Mouse (Mus musculus) stomach, embryonic 15.5 days (tissue): Measurements from ENCODE around the gene Epb41l4b. TPM values are rescaled to one million over a fixed set of nuclear protein-coding genes. Genes with fewer than 3 reads are reported as not detected.

ENCODE experiments used
- ATAC-seq: fragments of 200-750 bp; cut with Nextera tagmentation; 2 replicates; pipeline ENCODE4 v1.8.0; 2017; ENCODE audit warnings: low read depth, moderate number of reproducible peaks, moderate TSS enrichment; ENCODE audit not compliant: insufficient read depth, low FRiP score
- H3K27ac ChIP-seq: fragments of 300-500 bp; sonication (generic); 2 replicates; pipeline ENCODE4 v1.5.1; 2015; ENCODE audit warnings: mild to moderate bottlenecking, inconsistent platforms
- H3K27me3 ChIP-seq: fragments of 300-500 bp; sonication (generic); replicated peaks from 2 replicates; pipeline ENCODE4 v1.6.1; 2015; ENCODE audit warnings: inconsistent platforms
- H3K36me3 ChIP-seq: fragments of 300-500 bp; sonication (generic); 2 replicates; pipeline ENCODE4 v1.6.1; 2015; ENCODE audit warnings: inconsistent platforms
- H3K4me1 ChIP-seq: fragments of 300-500 bp; sonication (generic); 2 replicates; pipeline ENCODE4 v1.6.1; 2015; ENCODE audit warnings: inconsistent platforms
- H3K4me2 ChIP-seq: fragments of 300-500 bp; sonication (generic); 2 replicates; pipeline ENCODE4 v1.6.1; 2015; ENCODE audit warnings: mild to moderate bottlenecking, inconsistent platforms
- H3K4me3 ChIP-seq: fragments of 300-500 bp; sonication (generic); replicated peaks from 2 replicates; pipeline ENCODE4 v1.5.1; 2015; ENCODE audit warnings: inconsistent platforms
- H3K9ac ChIP-seq: fragments of 300-500 bp; sonication (generic); 2 replicates; pipeline ENCODE4 v1.6.1; 2015; ENCODE audit warnings: inconsistent platforms
- H3K9me3 ChIP-seq: fragments of 300-500 bp; sonication (generic); 2 replicates; pipeline ENCODE4 v1.6.1; 2016; ENCODE audit warnings: inconsistent platforms
- WGBS: fragments of 180-500 bp; shearing (Covaris S2); methylation state at CpG from one replicate; pipeline ENCODE4 v1.1.7; 2015; 5-methylcytosine and 5-hydroxymethylcytosine counted together
- polyA plus RNA-seq: library from polyadenylated mRNA; unstranded; fragments of >200 nt; fragmentation: Nextera tagmentation; extraction: Ambion mirVana; gene quantifications from 2 replicates; pipeline ENCODE4 v1.2.1, GENCODE M21; 2015

Epb41l4b gene
- polyA plus RNA-seq, 1 experiment from 2014 or later = 11.4 TPM

DNA sequence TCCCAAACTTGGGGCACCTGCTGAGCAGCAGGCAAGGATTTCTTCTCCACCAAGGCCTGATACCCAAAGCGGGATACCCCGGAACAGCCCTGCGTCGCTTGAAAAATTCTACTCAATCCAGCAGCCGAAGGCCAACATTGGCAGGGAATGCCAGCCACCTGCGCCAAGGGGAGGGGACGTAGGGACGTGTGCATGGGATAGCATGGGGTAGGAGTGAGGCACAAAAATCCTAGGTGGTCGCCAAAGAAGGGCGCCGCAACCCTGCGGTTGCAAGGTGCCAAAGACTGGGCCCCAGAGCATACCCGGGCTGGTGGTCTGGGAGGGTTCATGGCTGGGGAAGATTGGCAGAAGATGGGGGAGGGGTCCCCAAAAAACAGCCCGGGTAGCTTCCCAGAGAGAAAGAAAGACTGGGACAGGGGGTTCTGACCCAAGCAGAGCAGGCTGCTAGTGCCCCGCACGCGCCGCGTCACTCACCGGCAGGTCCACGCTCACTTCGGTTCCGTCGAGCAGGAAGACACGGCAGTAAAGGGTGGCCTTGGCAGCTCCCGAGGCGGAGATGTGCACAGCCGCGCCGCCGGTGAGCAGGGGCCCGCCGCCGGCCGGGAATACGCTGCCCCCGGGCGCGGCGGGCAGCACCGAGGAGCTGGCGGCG lies 737 bp downstream of the Epb41l4b start:
- Histone ChIP-seq H3K9me3 (no peaks in the 10 kb centered on the region), H3K4me3 (peak overlapping the region; percentile 68), H3K36me3 (no peaks in the 10 kb centered on the region), H3K9ac (peak overlapping the region; percentile 56), H3K4me2 (peak overlapping the region; percentile 94), H3K27me3 (peaks cover 28% of the 10 kb centered on the region), H3K4me1 (peaks cover 12% of the 10 kb centered on the region), H3K27ac (no peak overlapping the region; the same call in 1 of the 2 replicates)
- ATAC-seq = no peak
- WGBS = 2% methylated on average over 37 of the region's 43 CpGs

DNA sequence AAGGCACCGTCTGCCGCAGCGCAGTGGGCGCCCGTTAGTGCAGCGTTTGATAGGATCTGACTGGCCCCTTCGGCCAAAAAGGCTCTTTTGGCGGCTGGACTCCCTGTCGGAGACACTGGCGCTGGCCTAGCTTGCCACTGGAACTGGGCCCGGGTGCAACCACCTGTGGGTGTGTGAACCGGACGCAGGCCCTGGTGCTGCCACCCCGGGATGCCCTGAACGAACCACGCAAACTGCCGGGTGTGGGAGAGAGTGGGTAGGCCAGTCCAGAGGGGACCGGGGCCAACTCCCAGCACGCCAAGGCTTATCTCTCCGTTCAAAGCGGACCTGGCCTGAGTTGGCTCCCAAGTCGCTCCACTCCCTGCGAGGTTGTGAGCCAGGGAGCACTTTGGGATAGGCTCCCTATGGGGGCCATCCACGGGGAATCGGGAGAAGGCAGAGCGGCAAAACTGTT lies 1.3 kb downstream of the Epb41l4b start:
- Histone ChIP-seq H3K27me3 (peaks cover 28% of the 10 kb centered on the region), H3K27ac (0 out of 2 replicates have a peak overlapping the region, but pooled peaks have one; percentile 3), H3K9me3 (no peaks in the 10 kb centered on the region), H3K4me2 (peak overlapping the region; percentile 94), H3K4me3 (peak overlapping the region; percentile 68), H3K4me1 (peaks cover 12% of the 10 kb centered on the region), H3K36me3 (no peaks in the 10 kb centered on the region), H3K9ac (peak overlapping the region; percentile 1; the same call in 1 of the 2 replicates)
- WGBS = 7% methylated on average over 26 of the region's 26 CpGs
- ATAC-seq = no peak

DNA sequence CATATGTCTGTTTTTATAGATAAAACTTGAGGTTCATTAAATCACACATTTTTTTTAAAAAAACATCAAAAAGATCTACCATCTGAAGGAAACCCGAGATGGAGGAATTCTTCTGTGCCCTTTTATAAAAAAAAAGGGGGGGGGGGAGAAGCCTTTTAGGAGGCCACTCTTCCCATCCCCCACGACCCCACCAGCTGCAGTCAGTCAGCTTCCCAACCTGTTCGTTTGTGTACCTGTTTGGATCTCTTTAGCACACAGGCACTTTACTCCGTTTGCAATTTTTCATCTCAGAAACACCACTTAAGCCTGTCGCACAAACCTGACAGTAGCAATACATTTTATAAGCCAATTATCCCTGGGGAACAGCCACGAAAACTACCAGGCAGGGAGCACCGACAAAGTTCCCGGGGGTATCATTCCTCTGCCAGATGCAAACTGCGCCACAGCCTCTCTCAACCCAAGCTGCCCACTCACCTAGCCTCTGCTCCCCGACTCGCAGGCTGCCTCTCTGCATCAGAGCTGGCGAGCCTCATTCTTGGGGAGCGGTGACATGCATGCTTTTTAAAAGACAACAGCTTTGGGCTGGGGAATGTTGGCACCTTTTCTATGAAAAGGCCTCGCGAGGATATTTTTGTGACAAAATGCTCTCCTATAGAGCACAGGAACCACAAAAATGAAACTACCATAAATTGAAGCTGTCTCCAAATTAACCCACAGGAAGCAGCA lies 2.1 kb downstream of the Epb41l4b start:
- 22% methylated on average over 15 of the region's 15 CpGs for WGBS
- H3K27ac ChIP-seq = no peak overlapping the region

DNA sequence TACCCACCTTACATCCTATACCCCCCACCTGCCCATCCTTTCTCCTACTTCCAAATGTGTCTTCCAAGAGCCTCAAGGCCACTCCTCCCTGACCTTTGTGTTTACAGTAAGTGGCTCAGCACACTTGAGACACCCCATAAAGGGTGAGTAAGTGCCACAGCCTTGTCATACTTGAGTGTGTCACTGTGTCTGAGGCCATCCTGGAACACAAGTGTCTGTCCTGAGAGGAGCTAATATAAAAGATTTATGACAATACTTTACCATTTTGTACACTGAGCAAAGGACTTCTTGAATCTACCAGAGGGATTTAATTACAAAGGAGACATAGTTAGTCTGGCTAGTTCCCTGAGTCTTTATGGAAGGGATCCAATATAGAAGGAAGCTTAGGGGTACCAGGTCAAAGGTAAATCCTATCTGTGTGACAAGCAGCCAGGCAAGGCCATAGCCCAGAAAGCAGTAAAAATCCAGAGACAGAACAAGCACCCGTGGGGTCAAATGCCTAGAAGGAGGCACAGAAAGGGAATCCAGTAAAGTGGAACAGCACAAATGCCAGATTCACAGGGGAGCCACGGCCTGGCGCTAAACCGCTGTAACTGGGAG lies 2.9 kb downstream of the Epb41l4b start:
- H3K27me3 ChIP-seq = peaks cover 26% of the 10 kb centered on the region
- H3K4me1 ChIP-seq = peaks cover 12% of the 10 kb centered on the region
- H3K27ac ChIP-seq = peak overlapping the region; percentile 14; the same call in 1 of the 2 replicates
- 39% methylated on average over 4 of the region's 4 CpGs for WGBS
- no peak for ATAC-seq
- no peak overlapping the region for H3K4me3 ChIP-seq
- no peak overlapping the region for H3K9ac ChIP-seq
- H3K9me3 ChIP-seq = no peaks in the 10 kb centered on the region
- no peak overlapping the region for H3K4me2 ChIP-seq
- no peaks in the 10 kb centered on the region for H3K36me3 ChIP-seq

More for the DNA sequence above, 2.1 kb downstream of the Epb41l4b start:
- Histone ChIP-seq H3K4me1 (peaks cover 12% of the 10 kb centered on the region), H3K4me2 (peak overlapping the region; percentile 94), H3K36me3 (no peaks in the 10 kb centered on the region), H3K9ac (no peak overlapping the region), H3K9me3 (no peaks in the 10 kb centered on the region), H3K4me3 (peak overlapping the region; percentile 68), H3K27me3 (peaks cover 28% of the 10 kb centered on the region)
- no peak for ATAC-seq

DNA sequence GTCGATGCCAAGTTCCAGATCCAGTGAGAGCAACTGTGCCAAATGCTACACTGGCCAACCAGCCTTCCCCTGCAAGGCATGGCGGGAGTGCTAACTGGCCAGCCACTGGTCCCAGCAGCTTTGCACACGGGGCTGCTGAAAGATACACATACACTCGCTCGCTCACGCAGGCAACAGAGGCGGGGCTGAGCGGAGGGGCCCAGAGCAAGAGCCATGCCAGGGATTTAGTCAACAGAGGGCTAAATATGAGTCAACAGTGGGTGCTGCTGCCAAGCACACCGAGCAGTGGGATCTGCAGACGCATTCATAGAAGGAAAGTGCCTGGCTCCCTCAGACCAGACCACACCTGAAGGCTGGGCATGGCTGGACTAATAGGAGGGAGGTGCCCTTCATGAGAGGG lies 3.8 kb downstream of the Epb41l4b start:
- Histone ChIP-seq H3K9me3 (no peaks in the 10 kb centered on the region), H3K27ac (0 out of 2 replicates have a peak overlapping the region, but pooled peaks have one; percentile 23), H3K27me3 (peaks cover 24% of the 10 kb centered on the region), H3K4me1 (peaks cover 12% of the 10 kb centered on the region), H3K4me2 (peak overlapping the region; percentile 35; the same call in 1 of the 2 replicates), H3K4me3 (no peak overlapping the region), H3K9ac (no peak overlapping the region), H3K36me3 (no peaks in the 10 kb centered on the region)
- ATAC-seq = peak; percentile 72
- WGBS = 50% methylated on average over 10 of the region's 10 CpGs

DNA sequence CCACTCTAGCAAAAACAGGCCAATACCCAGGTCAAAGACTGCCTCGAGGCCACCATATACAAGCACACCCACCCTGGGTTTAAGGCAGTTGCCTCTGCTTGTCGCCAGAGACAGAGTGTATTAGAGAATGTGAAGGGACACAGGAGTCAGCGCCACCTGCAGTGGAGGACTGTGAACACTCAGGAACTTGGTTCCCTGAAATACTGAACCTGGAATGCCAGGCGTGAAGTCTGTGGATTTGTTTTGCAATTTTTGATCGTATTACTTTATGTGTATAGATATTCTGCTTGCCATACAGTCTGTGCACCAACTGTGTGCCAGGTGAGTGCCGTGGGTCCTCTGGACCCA lies 5.2 kb downstream of the Epb41l4b start:
- Histone ChIP-seq H3K27me3 (peaks cover 22% of the 10 kb centered on the region), H3K4me2 (no peak overlapping the region), H3K27ac (no peak overlapping the region), H3K4me3 (no peak overlapping the region), H3K9ac (no peak overlapping the region), H3K4me1 (peaks cover 12% of the 10 kb centered on the region), H3K36me3 (no peaks in the 10 kb centered on the region), H3K9me3 (no peaks in the 10 kb centered on the region)
- no peak for ATAC-seq
- WGBS = 70% methylated on average over 6 of the region's 6 CpGs

DNA sequence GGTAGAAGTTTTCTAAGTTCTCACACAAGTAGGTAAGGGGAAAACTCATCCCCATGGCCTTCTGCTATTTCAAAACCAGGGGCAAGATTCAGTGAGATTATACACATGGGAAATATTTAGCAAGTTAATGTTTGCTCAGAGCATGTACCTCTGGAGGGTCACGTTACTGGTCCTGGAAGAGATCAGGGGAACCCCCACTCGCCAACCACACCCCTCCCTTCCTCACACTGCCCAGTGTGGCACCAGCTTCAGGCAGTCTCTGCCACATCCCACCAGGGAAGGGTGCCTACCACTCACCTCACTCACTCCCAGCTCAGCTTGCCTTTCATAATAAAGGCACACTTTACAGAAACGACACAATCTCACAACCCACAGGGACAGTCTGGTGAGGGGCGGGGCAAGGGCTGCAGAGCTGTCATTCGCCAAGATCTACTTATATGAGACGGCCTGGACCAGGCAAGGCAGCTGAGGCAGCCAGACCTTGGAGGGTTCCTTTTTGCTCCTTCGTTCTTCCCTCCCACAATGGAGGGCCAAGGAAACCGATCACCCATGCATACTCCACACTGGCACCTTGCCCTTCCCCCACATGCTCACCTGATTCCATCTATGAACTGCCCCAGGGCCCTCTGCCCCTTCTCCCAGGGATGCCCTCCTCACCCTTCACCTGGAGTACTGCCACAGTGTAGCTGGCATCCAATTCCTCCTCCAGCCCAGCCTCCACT lies 5.7 kb downstream of the Epb41l4b start:
- ATAC-seq = no peak
- Histone ChIP-seq H3K9me3 (no peaks in the 10 kb centered on the region), H3K4me3 (no peak overlapping the region), H3K9ac (no peak overlapping the region), H3K27ac (no peak overlapping the region), H3K4me2 (no peak overlapping the region), H3K4me1 (peaks cover 12% of the 10 kb centered on the region), H3K36me3 (no peaks in the 10 kb centered on the region), H3K27me3 (peaks cover 20% of the 10 kb centered on the region)
- 63% methylated on average over 8 of the region's 8 CpGs for WGBS

DNA sequence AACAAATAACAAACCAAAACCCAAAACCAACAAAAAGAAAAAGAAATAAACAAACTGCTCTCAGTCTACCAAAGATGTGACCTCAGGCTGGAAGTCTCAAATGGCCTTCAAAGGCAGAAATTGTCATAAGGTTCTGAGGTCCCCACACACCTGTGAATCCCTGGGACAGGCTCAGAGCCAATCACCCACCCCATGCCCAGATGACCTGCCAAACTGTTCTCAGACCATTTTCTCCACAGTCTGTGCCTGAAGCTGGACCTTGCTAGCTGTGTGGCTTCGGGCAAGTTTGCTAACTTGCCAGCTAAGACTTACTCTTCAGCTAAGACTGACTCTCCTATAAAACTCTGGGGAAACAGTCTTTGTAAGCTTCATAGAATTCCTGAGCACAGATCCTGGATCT lies 7.8 kb downstream of the Epb41l4b start:
- no peaks in the 10 kb centered on the region for H3K9me3 ChIP-seq
- ATAC-seq = no peak
- no peak overlapping the region for H3K9ac ChIP-seq
- no peaks in the 10 kb centered on the region for H3K36me3 ChIP-seq
- no peak overlapping the region for H3K27ac ChIP-seq
- peaks cover 4% of the 10 kb centered on the region; the same call in 1 of the 2 replicates for H3K4me1 ChIP-seq
- H3K4me2 ChIP-seq = no peak overlapping the region
- peaks cover under 1% of the 10 kb centered on the region for H3K27me3 ChIP-seq
- no peak overlapping the region for H3K4me3 ChIP-seq
- WGBS = 78% methylated on average over 1 of the region's 1 CpGs

DNA sequence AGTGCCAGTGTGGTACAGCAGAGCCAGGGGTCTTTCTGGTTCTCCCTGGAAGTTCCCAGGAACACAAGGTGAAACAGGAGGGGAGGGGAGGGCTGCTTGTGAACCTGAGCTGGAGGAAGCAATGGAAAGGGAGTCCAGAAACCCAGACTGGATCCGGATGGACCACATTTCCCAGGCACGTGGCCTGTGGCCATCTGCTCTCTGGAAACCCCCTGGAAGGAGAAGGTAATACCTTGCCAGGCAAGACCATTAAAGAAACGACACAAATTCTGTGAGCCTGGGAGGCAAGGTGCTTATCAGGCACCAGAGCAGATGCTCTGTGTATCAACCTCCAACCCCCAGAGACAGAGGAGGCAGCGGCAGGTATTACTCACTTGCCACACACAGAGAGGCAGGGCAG lies 8.7 kb downstream of the Epb41l4b start:
- no peak for ATAC-seq
- H3K9ac ChIP-seq = no peak overlapping the region
- H3K27me3 ChIP-seq = no peaks in the 10 kb centered on the region
- H3K4me3 ChIP-seq = no peak overlapping the region
- H3K27ac ChIP-seq = no peak overlapping the region
- H3K4me2 ChIP-seq = no peak overlapping the region
- 44% methylated on average over 4 of the region's 4 CpGs for WGBS
- H3K9me3 ChIP-seq = no peaks in the 10 kb centered on the region
- no peaks in the 10 kb centered on the region for H3K36me3 ChIP-seq
- 0 out of 2 replicates have a peak, but pooled peaks cover 4% of the 10 kb centered on the region for H3K4me1 ChIP-seq

DNA sequence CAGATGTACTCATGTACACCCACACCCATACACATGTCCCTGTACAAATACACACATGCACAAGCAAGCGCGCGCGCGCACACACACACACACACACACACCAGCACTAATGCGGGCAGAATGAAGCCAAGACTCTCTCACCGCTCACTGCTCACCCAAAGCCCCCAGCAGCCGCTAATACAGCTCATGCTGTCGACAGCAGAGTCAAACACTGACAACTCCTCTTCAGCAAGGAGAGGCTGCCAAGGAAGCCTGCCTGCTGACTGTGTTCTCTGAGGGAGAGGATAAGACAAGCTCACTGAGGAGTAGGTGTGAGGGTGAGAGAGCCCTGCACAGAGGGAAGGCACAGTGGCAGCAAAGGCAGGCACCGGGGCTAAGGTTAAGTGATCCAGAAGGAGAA lies 11.4 kb downstream of the Epb41l4b start:
- no peaks in the 10 kb centered on the region for H3K27me3 ChIP-seq
- no peaks in the 10 kb centered on the region for H3K36me3 ChIP-seq
- H3K27ac ChIP-seq = no peak overlapping the region
- 0 out of 2 replicates have a peak, but pooled peaks cover 4% of the 10 kb centered on the region for H3K4me1 ChIP-seq
- no peaks in the 10 kb centered on the region for H3K9me3 ChIP-seq
- H3K4me3 ChIP-seq = no peak overlapping the region
- 79% methylated on average over 10 of the region's 10 CpGs for WGBS
- H3K9ac ChIP-seq = no peak overlapping the region
- no peak for ATAC-seq
- no peak overlapping the region for H3K4me2 ChIP-seq

DNA sequence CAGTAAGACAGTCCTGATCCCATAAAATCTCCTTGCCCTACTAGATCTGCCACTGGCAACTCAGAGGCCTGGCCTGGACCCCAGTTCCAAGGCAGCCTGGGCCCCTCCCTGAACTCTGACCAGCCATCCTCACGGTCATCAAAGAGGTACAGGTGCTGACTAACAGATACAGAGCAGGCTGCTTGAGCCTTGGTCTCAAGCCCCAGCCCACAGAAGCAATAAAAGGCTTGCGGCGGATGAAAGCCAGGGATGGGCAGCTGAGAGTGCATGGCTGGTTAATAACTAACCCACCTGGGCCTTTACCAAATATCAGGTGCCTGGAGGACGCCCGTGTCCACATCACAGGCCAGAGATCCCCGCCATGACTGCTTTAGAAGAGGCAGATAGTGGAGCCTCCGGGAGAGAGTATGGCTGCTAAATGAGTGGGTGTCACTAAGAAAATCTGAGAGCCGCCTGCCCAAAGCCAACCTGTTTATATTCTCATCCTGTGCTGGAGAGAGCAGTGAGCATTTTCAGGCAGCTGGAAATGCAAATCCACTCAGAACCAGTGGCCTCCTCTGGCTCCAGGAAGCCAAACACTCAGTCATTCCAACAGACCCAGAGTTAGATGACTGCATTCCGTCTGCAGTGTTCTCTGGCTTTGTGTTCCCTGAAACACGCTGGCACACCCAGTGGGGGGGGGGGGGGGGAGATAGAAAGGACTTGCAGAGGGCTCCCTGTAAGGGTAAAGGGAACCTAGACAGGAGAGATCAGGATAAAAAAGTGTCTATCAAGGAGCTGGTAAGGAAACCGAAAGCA lies 13.3 kb downstream of the Epb41l4b start:
- H3K27ac ChIP-seq = peak overlapping the region; percentile 65; the same call in 1 of the 2 replicates
- H3K4me2 ChIP-seq = no peak overlapping the region
- no peaks in the 10 kb centered on the region for H3K27me3 ChIP-seq
- no peak overlapping the region for H3K9ac ChIP-seq
- H3K36me3 ChIP-seq = no peaks in the 10 kb centered on the region
- ATAC-seq = peak; percentile 82
- 0 out of 2 replicates have a peak, but pooled peaks cover 4% of the 10 kb centered on the region for H3K4me1 ChIP-seq
- H3K4me3 ChIP-seq = no peak overlapping the region
- H3K9me3 ChIP-seq = no peaks in the 10 kb centered on the region
- WGBS = 44% methylated on average over 11 of the region's 11 CpGs
